Mouse (Mus musculus) lung, adult 2 months (tissue): ENCODE results near the gene Pde1c.

ENCODE experiments used
- CTCF ChIP-seq: fragments of 200-500 bp; IDR thresholded peaks from 2 replicates; pipeline ENCODE4 v1.5.1; 2011; ENCODE audit warnings: mild to moderate bottlenecking, low read length, control low read depth; ENCODE audit not compliant: insufficient read depth
- POLR2A ChIP-seq: fragments of 200-500 bp; IDR thresholded peaks from 2 replicates; pipeline ENCODE4 v1.6.1; 2011; ENCODE audit warnings: low read depth, mild to moderate bottlenecking, control low read depth, low read length, borderline replicate concordance; ENCODE audit errors: extremely low read depth

DNA sequence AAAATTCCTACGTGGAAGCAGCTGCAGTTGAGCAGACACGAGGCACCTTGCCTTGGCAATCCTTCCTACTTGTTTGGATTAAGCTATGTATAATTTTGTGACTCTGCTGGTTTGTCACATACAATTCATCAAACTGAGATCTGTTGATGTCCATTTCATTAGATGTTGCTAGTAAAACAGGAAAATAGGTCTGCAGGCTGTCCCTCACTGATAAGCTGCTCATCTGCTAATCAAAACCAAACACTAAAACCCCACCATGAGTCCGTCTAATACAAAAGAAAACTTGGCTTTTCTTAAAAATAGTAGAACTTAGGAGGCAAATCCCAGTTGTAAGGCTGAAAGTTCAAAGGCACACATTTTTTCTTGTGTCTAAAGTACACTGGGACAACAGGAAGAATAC, 308.8 kb downstream of the Pde1c start:
- TF ChIP-seq CTCF (no peak), POLR2A (no peak)
